Mouse (Mus musculus) limb, embryonic 11.5 days (tissue): ENCODE data around the gene Glyat. TPM values are rescaled to one million over a fixed set of nuclear protein-coding genes. Genes with fewer than 3 reads are reported as not detected.
A peak's percentile ranks its signal among the peaks of the same experiment; 100 is the strongest.

Experiments
- ATAC-seq: fragments of 200-750 bp; cut with Nextera tagmentation; 2 replicates; pipeline ENCODE4 v1.8.0; 2017; ENCODE audit warnings: low read depth; ENCODE audit not compliant: insufficient number of reproducible peaks, low FRiP score, low TSS enrichment
- DNase-seq: peaks from one replicate; pipeline ENCODE4 v3.0.0-alpha.2; 2015; ENCODE audit warnings: low spot score
- H3K27ac ChIP-seq: fragments of 300-500 bp; sonication (generic); replicated peaks from 2 replicates; pipeline ENCODE4 v1.5.1; 2014; ENCODE audit warnings: low read depth, mild to moderate bottlenecking, low read length
- H3K27me3 ChIP-seq: fragments of 300-500 bp; sonication (generic); 2 replicates; pipeline ENCODE4 v1.6.1; 2014; ENCODE audit warnings: mild to moderate bottlenecking, low read length, mixed read lengths; ENCODE audit not compliant: control insufficient read depth, insufficient read depth
- H3K36me3 ChIP-seq: fragments of 300-500 bp; sonication (generic); 2 replicates; pipeline ENCODE4 v1.6.1; 2014; ENCODE audit warnings: mild to moderate bottlenecking, low read length, moderate library complexity, mixed read lengths; ENCODE audit not compliant: control insufficient read depth, insufficient read depth
- H3K4me1 ChIP-seq: fragments of 300-500 bp; sonication (generic); 2 replicates; pipeline ENCODE4 v1.6.1; 2014; ENCODE audit warnings: low read length, mixed read lengths; ENCODE audit not compliant: control insufficient read depth, insufficient read depth
- H3K4me2 ChIP-seq: fragments of 300-500 bp; sonication (generic); 2 replicates; pipeline ENCODE4 v1.6.1; 2014; ENCODE audit warnings: low read depth, mild to moderate bottlenecking, moderate library complexity; ENCODE audit not compliant: severe bottlenecking
- H3K4me3 ChIP-seq: fragments of 300-500 bp; sonication (generic); 2 replicates; pipeline ENCODE4 v1.5.1; 2014; ENCODE audit warnings: low read depth, low read length
- H3K9ac ChIP-seq: fragments of 300-500 bp; sonication (generic); 2 replicates; pipeline ENCODE4 v1.6.1; 2014; ENCODE audit warnings: mild to moderate bottlenecking, low read length
- H3K9me3 ChIP-seq: fragments of 300-500 bp; sonication (generic); 2 replicates; pipeline ENCODE4 v1.6.1; 2016; ENCODE audit warnings: low read length; ENCODE audit not compliant: control insufficient read depth
- WGBS: fragments of 180-500 bp; shearing (Covaris S2); extraction: QIAGEN DNeasy Blood & Tissue Kit; methylation state at CpG from one replicate; pipeline ENCODE4 v1.1.7; 2014; 5-methylcytosine and 5-hydroxymethylcytosine counted together
- polyA plus RNA-seq: library from polyadenylated mRNA; unstranded; fragments of >200 nt; fragmentation: Nextera tagmentation; extraction: Ambion mirVana; gene quantifications from 2 replicates; pipeline ENCODE4 v1.2.1, GENCODE M21; 2014

The Glyat gene
- not detected in 2 replicates for polyA plus RNA-seq

- Histone ChIP-seq H3K36me3 (no peaks in the 10 kb centered on the region), H3K9ac (no peak within 1 kb of the TSS), H3K27me3 (no peaks in the 10 kb centered on the region), H3K9me3 (no peaks in the 10 kb centered on the region), H3K4me3 (no peak within 1 kb of the TSS), H3K27ac (no peak within 1 kb of the TSS), H3K4me1 (no peaks in the 10 kb centered on the region), H3K4me2 (no peak within 1 kb of the TSS)
- WGBS = 82% methylated on average over 4 of the region's 4 CpGs
- no peak for ATAC-seq
- no peak for DNase-seq
Measured at GRCm38 (mm10) chr19:12633176-12633575, at the start of gene Glyat. TSS of gene Glyat (plus strand) at chr19:12633308.

DNA sequence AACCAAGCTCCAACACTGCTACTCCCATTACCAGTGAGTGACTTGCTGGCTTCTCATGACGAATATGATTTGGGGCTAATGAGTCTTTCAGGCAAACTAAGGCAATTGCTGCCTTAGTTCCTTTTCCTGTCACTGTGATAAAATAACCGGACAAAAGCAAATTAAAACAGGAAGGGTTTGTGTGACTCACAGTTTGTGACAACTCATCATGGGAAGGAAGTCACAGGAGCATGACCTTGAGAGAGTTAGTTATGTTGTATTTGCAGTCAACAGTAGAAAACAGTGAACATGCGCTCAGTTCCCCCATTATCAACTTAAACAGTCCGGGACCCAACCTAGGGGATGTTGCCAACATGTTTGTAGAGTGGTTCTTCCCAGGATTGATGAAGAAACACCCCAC is 47.8 kb upstream of the Glyat start:
- no peak overlapping the region for H3K4me3 ChIP-seq
- H3K4me2 ChIP-seq = no peak overlapping the region
- ATAC-seq (no peak), DNase-seq (no peak)
- no peaks in the 10 kb centered on the region for H3K9me3 ChIP-seq
- no peaks in the 10 kb centered on the region for H3K4me1 ChIP-seq
- no peak overlapping the region for H3K27ac ChIP-seq
- WGBS = 71% methylated on average over 4 of the region's 4 CpGs
- H3K27me3 ChIP-seq = no peaks in the 10 kb centered on the region
- no peaks in the 10 kb centered on the region for H3K36me3 ChIP-seq
- no peak overlapping the region for H3K9ac ChIP-seq

DNA sequence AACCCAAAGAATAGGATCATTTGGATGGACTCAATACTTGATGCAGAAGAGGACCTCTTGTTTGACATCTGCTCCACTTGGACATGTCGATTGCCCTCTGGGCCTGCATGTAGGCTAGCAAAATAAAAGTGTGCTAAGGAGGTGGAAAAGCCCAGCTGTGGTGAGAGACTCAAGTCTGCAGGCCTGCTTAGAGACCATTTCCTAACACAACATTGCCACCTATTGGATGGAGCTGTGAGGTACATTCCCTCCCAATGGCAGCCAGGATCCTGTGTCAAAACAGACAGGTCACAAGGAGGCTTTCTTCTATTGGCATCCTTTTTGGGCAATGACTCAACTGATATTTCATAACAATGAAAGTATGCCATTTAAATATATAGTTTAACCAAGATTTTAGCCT is 41.2 kb upstream of the Glyat start:
- H3K36me3 ChIP-seq = no peaks in the 10 kb centered on the region
- no peak overlapping the region for H3K27ac ChIP-seq
- H3K4me3 ChIP-seq = no peak overlapping the region
- 9% methylated on average over 1 of the region's 1 CpGs for WGBS
- ATAC-seq (no peak), DNase-seq (peak; percentile 71)
- H3K4me2 ChIP-seq = no peak overlapping the region
- no peaks in the 10 kb centered on the region for H3K9me3 ChIP-seq
- H3K9ac ChIP-seq = no peak overlapping the region
- no peaks in the 10 kb centered on the region for H3K4me1 ChIP-seq
- peaks cover 2% of the 10 kb centered on the region; the same call in 1 of the 2 replicates for H3K27me3 ChIP-seq

DNA sequence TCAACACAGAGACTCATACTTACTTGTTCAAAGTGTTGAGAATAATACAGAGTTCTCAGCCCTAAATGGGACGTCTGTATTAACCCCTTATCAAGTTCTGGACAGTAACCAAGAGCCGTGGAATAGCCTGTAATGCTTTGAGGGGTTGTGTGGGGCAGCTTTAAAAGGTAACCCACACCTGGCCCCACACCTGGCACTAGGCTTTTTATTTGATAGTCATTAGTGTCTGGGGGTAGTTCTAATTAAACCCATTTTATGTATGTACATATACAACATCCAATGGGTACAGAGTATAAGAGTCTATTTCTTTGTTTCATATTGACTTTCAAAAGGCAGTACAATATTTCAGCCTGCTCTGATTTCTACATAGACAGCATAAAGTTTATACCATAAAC is 38.0 kb upstream of the Glyat start:
- Histone ChIP-seq H3K4me3 (no peak overlapping the region), H3K36me3 (no peaks in the 10 kb centered on the region), H3K9me3 (no peaks in the 10 kb centered on the region), H3K4me2 (peak overlapping the region; percentile 98; the same call in 1 of the 2 replicates), H3K27me3 (peaks cover 4% of the 10 kb centered on the region; the same call in 1 of the 2 replicates), H3K4me1 (no peaks in the 10 kb centered on the region), H3K27ac (no peak overlapping the region), H3K9ac (no peak overlapping the region)
- ATAC-seq (no peak; the same call in 1 of the 2 replicates), DNase-seq (no peak)
- 57% methylated on average over 2 of the region's 2 CpGs for WGBS

DNA sequence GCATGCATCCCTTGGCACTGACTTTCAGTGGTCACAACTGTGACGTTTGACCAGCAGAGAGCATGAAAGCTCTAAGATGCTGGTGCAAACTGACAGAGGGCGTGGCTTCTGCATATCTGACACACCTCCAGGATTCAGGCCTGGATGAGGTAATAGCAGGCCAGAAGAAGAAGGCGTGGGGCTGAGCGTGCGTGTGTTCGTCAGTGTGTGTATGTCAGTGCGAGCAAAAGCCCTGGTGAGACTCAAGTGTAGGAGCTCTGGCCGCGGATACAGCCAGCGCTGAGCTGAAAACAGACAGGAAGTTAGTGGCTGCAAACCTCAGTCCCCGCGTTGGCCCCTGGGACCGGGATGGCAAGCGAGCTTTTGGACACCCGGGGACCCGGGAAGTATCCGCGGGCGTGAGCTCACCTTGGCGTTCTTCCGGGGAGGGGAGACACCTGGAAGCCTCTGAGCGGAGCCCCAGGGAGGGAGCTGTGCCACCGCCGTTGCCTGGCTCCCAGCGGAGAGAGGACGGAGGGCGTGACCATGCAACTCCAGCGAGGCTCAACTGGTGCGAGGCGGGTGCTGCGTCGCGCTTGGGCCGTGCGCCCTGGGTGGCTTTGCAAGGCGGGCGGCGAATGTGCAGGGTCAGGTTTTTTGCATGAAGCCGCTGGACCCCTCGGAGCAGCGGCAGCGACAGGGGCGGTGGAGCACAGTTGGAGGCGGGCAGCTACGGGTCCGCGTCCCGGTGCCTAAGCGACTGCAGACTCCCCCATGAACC is 37.4 kb upstream of the Glyat start:
- H3K27ac ChIP-seq = no peak overlapping the region
- under 1% methylated on average over 46 of the region's 49 CpGs for WGBS
- peak; percentile 87 for ATAC-seq
- H3K36me3 ChIP-seq = no peaks in the 10 kb centered on the region
- no peaks in the 10 kb centered on the region for H3K4me1 ChIP-seq
- peaks cover 4% of the 10 kb centered on the region; the same call in 1 of the 2 replicates for H3K27me3 ChIP-seq
- H3K9ac ChIP-seq = peak overlapping the region; percentile 47
- H3K4me2 ChIP-seq = peak overlapping the region; percentile 98
- peak; percentile 67 for DNase-seq
- H3K9me3 ChIP-seq = no peaks in the 10 kb centered on the region
- peak overlapping the region; percentile 53 for H3K4me3 ChIP-seq

DNA sequence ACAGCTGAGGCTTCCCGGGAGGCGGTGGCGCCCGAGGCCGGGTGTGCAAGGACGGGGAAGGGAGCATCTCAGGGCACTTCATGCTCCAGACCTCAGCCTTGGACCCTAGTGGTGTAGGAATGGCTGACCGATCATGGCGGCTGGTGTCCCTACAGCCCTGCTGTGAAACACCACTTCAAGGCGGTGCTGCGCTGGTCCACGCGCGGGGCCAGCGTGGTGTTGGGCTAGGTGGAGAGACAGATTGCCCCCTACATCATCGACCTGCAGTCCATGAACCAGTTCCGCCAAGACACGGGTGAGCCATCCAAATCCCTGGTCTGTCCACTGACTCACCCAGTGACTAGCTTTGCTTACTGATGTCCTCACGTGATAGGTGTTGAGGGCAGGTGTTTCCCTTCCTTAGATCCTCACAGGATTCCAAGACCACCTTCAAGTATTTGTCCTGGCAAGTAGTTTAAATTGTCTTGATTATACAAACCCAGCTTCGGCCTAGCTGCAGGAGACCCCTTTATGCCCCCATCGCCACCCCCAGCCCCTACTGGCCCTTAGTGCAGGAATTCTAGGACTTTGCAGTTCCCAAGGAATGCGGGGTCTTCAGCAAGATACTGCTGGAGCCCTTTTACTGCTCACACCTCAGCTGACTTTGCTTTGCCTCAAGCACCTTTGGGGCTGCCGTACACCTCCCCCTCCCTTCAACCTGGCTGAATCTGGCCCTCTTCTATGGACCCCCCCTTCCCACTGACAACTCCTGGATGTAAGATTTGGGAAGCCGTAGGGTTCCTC is 36.6 kb upstream of the Glyat start:
- Histone ChIP-seq H3K36me3 (no peaks in the 10 kb centered on the region), H3K4me2 (peak overlapping the region; percentile 98), H3K27me3 (peaks cover 4% of the 10 kb centered on the region; the same call in 1 of the 2 replicates), H3K4me3 (peak overlapping the region; percentile 53), H3K4me1 (no peaks in the 10 kb centered on the region), H3K27ac (no peak overlapping the region), H3K9ac (peak overlapping the region; percentile 47), H3K9me3 (no peaks in the 10 kb centered on the region)
- ATAC-seq (peak; percentile 53), DNase-seq (no peak)
- 18% methylated on average over 23 of the region's 23 CpGs for WGBS

- H3K4me1 ChIP-seq = no peaks in the 10 kb centered on the region
- no peak overlapping the region for H3K4me3 ChIP-seq
- H3K36me3 ChIP-seq = no peaks in the 10 kb centered on the region
- H3K27me3 ChIP-seq = peaks cover 4% of the 10 kb centered on the region; the same call in 1 of the 2 replicates
- DNase-seq (no peak), ATAC-seq (no peak)
- WGBS = 61% methylated on average over 3 of the region's 3 CpGs
- H3K4me2 ChIP-seq = no peak overlapping the region
- H3K9me3 ChIP-seq = no peaks in the 10 kb centered on the region
- H3K9ac ChIP-seq = no peak overlapping the region
- no peak overlapping the region for H3K27ac ChIP-seq
Measured at GRCm38 (mm10) chr19:12597073-12597405, 36.1 kb upstream of the Glyat start.

DNA sequence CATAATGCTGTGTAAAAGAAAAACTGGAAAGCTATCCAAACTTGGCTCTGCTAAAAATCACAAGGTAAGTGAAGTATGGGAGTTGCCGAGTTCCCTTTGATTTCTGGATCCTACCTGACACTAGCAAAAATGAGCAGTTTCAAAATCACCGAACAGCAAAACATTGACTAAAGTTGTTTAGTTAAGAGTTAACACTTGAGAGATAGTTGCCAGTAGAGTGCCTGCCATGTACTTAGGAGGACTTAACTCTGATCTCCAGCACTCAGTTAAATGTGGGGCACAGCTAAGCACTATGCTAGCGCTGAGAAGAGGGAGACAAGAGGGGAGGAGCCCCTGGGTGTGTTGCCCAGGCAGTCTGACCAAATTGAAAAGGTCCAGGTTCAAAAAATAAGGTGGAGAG is 34.4 kb upstream of the Glyat start:
- Histone ChIP-seq H3K4me1 (no peaks in the 10 kb centered on the region), H3K36me3 (no peaks in the 10 kb centered on the region), H3K4me2 (no peak overlapping the region), H3K27ac (no peak overlapping the region), H3K27me3 (peaks cover 4% of the 10 kb centered on the region; the same call in 1 of the 2 replicates), H3K9ac (no peak overlapping the region), H3K9me3 (no peaks in the 10 kb centered on the region), H3K4me3 (no peak overlapping the region)
- WGBS = 70% methylated on average over 3 of the region's 3 CpGs
- no peak for ATAC-seq
- DNase-seq = no peak
